Mouse (Mus musculus) kidney, embryonic 16.5 days (tissue): Measurements from ENCODE around the gene Tiam2. TPM values are rescaled to one million over a fixed set of nuclear protein-coding genes. Genes with fewer than 3 reads are reported as not detected.
A peak's percentile ranks its signal among the peaks of the same experiment; 100 is the strongest.

Experiments
- ATAC-seq: fragments of 200-750 bp; cut with Nextera tagmentation; 2 replicates; pipeline ENCODE4 v1.8.0; 2017; ENCODE audit warnings: moderate TSS enrichment; ENCODE audit not compliant: low FRiP score, low TSS enrichment
- H3K27ac ChIP-seq: fragments of 300-500 bp; sonication (generic); 2 replicates; pipeline ENCODE4 v1.5.1; 2014; ENCODE audit warnings: low read length
- H3K27me3 ChIP-seq: fragments of 300-500 bp; sonication (generic); 2 replicates; pipeline ENCODE4 v1.6.1; 2014; ENCODE audit warnings: low read length, control low read depth, mixed read lengths; ENCODE audit not compliant: insufficient read depth
- H3K36me3 ChIP-seq: fragments of 300-500 bp; sonication (generic); 2 replicates; pipeline ENCODE4 v1.6.1; 2014; ENCODE audit warnings: low read length, control low read depth, mixed read lengths; ENCODE audit not compliant: insufficient read depth
- H3K4me1 ChIP-seq: fragments of 300-500 bp; sonication (generic); 2 replicates; pipeline ENCODE4 v1.6.1; 2014; ENCODE audit warnings: low read length, control low read depth, mixed read lengths; ENCODE audit not compliant: insufficient read depth
- H3K4me2 ChIP-seq: fragments of 300-500 bp; sonication (generic); replicated peaks from 2 replicates; pipeline ENCODE4 v1.6.1; 2014; ENCODE audit warnings: low read depth, low read length
- H3K4me3 ChIP-seq: fragments of 300-500 bp; sonication (generic); 2 replicates; pipeline ENCODE4 v1.5.1; 2014; ENCODE audit warnings: mild to moderate bottlenecking, low read length
- H3K9ac ChIP-seq: fragments of 300-500 bp; sonication (generic); replicated peaks from 2 replicates; pipeline ENCODE4 v1.6.1; 2014; ENCODE audit warnings: low read length
- H3K9me3 ChIP-seq: fragments of 300-500 bp; sonication (generic); 2 replicates; pipeline ENCODE4 v1.6.1; 2016; ENCODE audit warnings: low read length, control low read depth
- WGBS: fragments of 180-500 bp; shearing (Covaris S2); extraction: QIAGEN DNeasy Blood & Tissue Kit; methylation state at CpG from one replicate; pipeline ENCODE4 v1.1.7; 2014; 5-methylcytosine and 5-hydroxymethylcytosine counted together
- polyA plus RNA-seq: library from polyadenylated mRNA; unstranded; fragments of >200 nt; fragmentation: Nextera tagmentation; extraction: Ambion mirVana; gene quantifications from 2 replicates; pipeline ENCODE4 v1.2.1, GENCODE M21; 2015

The Tiam2 gene
- polyA plus RNA-seq, 1 experiment from 2014 or later: 5.0 TPM

- no peak overlapping the region for H3K27ac ChIP-seq
- no peak overlapping the region for H3K4me3 ChIP-seq
- H3K4me2 ChIP-seq: no peak overlapping the region
- no peak overlapping the region for H3K9ac ChIP-seq
- ATAC-seq: no peak
- no peaks in the 10 kb centered on the region for H3K9me3 ChIP-seq
- no peaks in the 10 kb centered on the region for H3K27me3 ChIP-seq
- H3K36me3 ChIP-seq: no peaks in the 10 kb centered on the region
- WGBS: 43% methylated on average over 9 of the region's 13 CpGs
- no peaks in the 10 kb centered on the region for H3K4me1 ChIP-seq
Observed at GRCm38 (mm10) chr17:3379753-3380588, 53.6 kb downstream of the Tiam2 start.

GRCm38 (mm10) chr17:3385391-3385790 lies 59.0 kb downstream of the Tiam2 start:
- ATAC-seq: no peak
- Histone ChIP-seq H3K36me3 (no peaks in the 10 kb centered on the region), H3K9ac (no peak overlapping the region), H3K4me1 (no peaks in the 10 kb centered on the region), H3K4me3 (no peak overlapping the region), H3K4me2 (no peak overlapping the region), H3K27ac (no peak overlapping the region), H3K27me3 (no peaks in the 10 kb centered on the region), H3K9me3 (no peaks in the 10 kb centered on the region)
- WGBS: 76% methylated on average over 1 of the region's 1 CpGs

GRCm38 (mm10) chr17:3387819-3388218 lies 61.4 kb downstream of the Tiam2 start:
- ATAC-seq: no peak
- no peaks in the 10 kb centered on the region for H3K4me1 ChIP-seq
- H3K27me3 ChIP-seq: no peaks in the 10 kb centered on the region
- no peaks in the 10 kb centered on the region for H3K9me3 ChIP-seq
- H3K36me3 ChIP-seq: no peaks in the 10 kb centered on the region
- H3K4me2 ChIP-seq: no peak overlapping the region
- H3K4me3 ChIP-seq: no peak overlapping the region
- WGBS: 48% methylated on average over 4 of the region's 4 CpGs
- H3K9ac ChIP-seq: no peak overlapping the region
- H3K27ac ChIP-seq: no peak overlapping the region

GRCm38 (mm10) chr17:3389741-3390140 lies 63.4 kb downstream of the Tiam2 start:
- no peak overlapping the region for H3K4me3 ChIP-seq
- no peak overlapping the region for H3K9ac ChIP-seq
- no peaks in the 10 kb centered on the region for H3K9me3 ChIP-seq
- H3K36me3 ChIP-seq: no peaks in the 10 kb centered on the region
- 80% methylated on average over 4 of the region's 4 CpGs for WGBS
- H3K4me1 ChIP-seq: no peaks in the 10 kb centered on the region
- H3K27me3 ChIP-seq: no peaks in the 10 kb centered on the region
- H3K4me2 ChIP-seq: no peak overlapping the region
- no peak overlapping the region for H3K27ac ChIP-seq
- ATAC-seq: no peak

GRCm38 (mm10) chr17:3393981-3394380 lies 67.6 kb downstream of the Tiam2 start:
- Histone ChIP-seq H3K4me1 (0 out of 2 replicates have a peak, but pooled peaks cover 11% of the 10 kb centered on the region), H3K36me3 (no peaks in the 10 kb centered on the region), H3K27me3 (no peaks in the 10 kb centered on the region), H3K9ac (no peak overlapping the region), H3K27ac (no peak overlapping the region), H3K9me3 (no peaks in the 10 kb centered on the region), H3K4me2 (no peak overlapping the region), H3K4me3 (no peak overlapping the region)
- 93% methylated on average over 2 of the region's 2 CpGs for WGBS
- no peak for ATAC-seq

- no peak overlapping the region for H3K4me2 ChIP-seq
- no peak overlapping the region for H3K4me3 ChIP-seq
- no peak for ATAC-seq
- H3K9me3 ChIP-seq: no peaks in the 10 kb centered on the region
- H3K4me1 ChIP-seq: 0 out of 2 replicates have a peak, but pooled peaks cover 11% of the 10 kb centered on the region
- no peaks in the 10 kb centered on the region for H3K36me3 ChIP-seq
- no peak overlapping the region for H3K9ac ChIP-seq
- WGBS: 89% methylated on average over 2 of the region's 2 CpGs
- H3K27ac ChIP-seq: no peak overlapping the region
- H3K27me3 ChIP-seq: no peaks in the 10 kb centered on the region
Observed at GRCm38 (mm10) chr17:3394985-3395384, 68.6 kb downstream of the Tiam2 start.

GRCm38 (mm10) chr17:3396881-3397281 lies 70.5 kb downstream of the Tiam2 start:
- Histone ChIP-seq H3K9me3 (no peaks in the 10 kb centered on the region), H3K27me3 (no peaks in the 10 kb centered on the region), H3K27ac (no peak overlapping the region), H3K4me1 (peaks cover 15% of the 10 kb centered on the region; the same call in 1 of the 2 replicates), H3K4me3 (no peak overlapping the region), H3K9ac (no peak overlapping the region), H3K4me2 (no peak overlapping the region), H3K36me3 (no peaks in the 10 kb centered on the region)
- WGBS: 72% methylated on average over 12 of the region's 12 CpGs
- no peak for ATAC-seq

GRCm38 (mm10) chr17:3397836-3398235 lies 71.5 kb downstream of the Tiam2 start:
- WGBS: 26% methylated on average over 5 of the region's 5 CpGs
- Histone ChIP-seq H3K27me3 (no peaks in the 10 kb centered on the region), H3K9ac (no peak overlapping the region), H3K4me3 (no peak overlapping the region), H3K36me3 (no peaks in the 10 kb centered on the region), H3K27ac (no peak overlapping the region), H3K4me1 (peaks cover 15% of the 10 kb centered on the region; the same call in 1 of the 2 replicates), H3K9me3 (no peaks in the 10 kb centered on the region), H3K4me2 (0 out of 2 replicates have a peak overlapping the region, but pooled peaks have one; percentile 8)
- no peak for ATAC-seq

- Histone ChIP-seq H3K9ac (no peak overlapping the region), H3K9me3 (no peaks in the 10 kb centered on the region), H3K4me1 (peaks cover 4% of the 10 kb centered on the region; the same call in 1 of the 2 replicates), H3K36me3 (no peaks in the 10 kb centered on the region), H3K27me3 (no peaks in the 10 kb centered on the region), H3K27ac (no peak overlapping the region), H3K4me2 (no peak overlapping the region), H3K4me3 (no peak overlapping the region)
- 82% methylated on average over 9 of the region's 9 CpGs for WGBS
- ATAC-seq: no peak
Observed at GRCm38 (mm10) chr17:3405350-3406073, 79.1 kb downstream of the Tiam2 start.

GRCm38 (mm10) chr17:3407051-3407450 lies 80.7 kb downstream of the Tiam2 start:
- H3K27me3 ChIP-seq: no peaks in the 10 kb centered on the region
- no peak overlapping the region for H3K27ac ChIP-seq
- no peak for ATAC-seq
- no peaks in the 10 kb centered on the region for H3K36me3 ChIP-seq
- WGBS: 4% methylated on average over 1 of the region's 1 CpGs
- H3K4me2 ChIP-seq: no peak overlapping the region
- H3K4me1 ChIP-seq: no peaks in the 10 kb centered on the region
- H3K4me3 ChIP-seq: no peak overlapping the region
- H3K9ac ChIP-seq: no peak overlapping the region
- H3K9me3 ChIP-seq: no peaks in the 10 kb centered on the region
